Mouse (Mus musculus) spleen, embryonic (tissue): ENCODE data around the gene Pigl.
"Not testable (repeated sequence)": the region's sequence is repeated elsewhere in the genome, so short reads cannot be mapped to it uniquely, and the experiment has no call there.

Source experiments
- CTCF ChIA-PET: fragments of 350-600 bp; sonication (Branson Sonifier 250); formaldehyde crosslinking; loops from one replicate; lab custom pipeline; 2022; lab: Charles Lee

Pigl gene

DNA sequence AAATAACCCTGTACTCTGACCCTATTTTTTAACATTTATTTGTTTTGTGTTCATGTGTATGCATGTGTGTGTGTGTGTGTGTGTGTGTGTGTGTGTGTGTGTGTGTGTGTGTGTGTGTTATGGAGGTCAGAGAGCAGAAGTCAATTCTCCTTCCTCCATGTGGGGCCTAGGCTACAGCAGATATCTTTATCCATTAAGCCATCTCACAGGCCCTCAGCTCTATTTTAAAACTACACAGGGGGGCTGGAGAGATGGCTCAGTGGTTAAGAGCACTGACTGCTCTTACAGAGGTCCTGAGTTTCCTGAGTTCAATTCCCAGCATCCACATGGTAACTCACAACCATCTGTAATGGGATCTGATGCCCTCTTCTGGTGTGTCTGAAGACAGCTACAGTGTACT lies 9.0 kb downstream of the Pigl start:
- CTCF ChIA-PET: interaction anchor here (0.6 kb wide), 1 partner anchor 12 kb away, joined by 3 read pairs; no protein-coding TSS in a partner anchor

DNA sequence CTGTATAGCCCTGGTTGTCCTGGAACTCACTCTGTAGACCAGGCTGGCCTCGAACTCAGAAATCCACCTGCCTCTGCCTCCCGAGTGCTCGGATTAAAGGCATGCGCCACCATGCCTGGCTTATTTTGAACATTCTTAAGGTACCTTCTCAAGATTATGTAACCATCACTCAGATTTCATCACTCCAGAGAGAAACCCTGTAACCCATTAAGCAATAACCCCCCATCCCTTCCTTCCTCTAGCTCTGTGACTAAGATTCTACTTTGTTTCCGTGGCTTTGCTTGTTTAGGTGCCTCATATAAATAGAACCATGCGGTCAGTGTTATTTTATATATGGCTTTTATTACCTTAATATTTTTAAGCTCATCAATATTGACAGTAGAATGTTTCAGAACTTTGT lies 12.2 kb downstream of the Pigl start:
- CTCF ChIA-PET: no interaction called here

DNA sequence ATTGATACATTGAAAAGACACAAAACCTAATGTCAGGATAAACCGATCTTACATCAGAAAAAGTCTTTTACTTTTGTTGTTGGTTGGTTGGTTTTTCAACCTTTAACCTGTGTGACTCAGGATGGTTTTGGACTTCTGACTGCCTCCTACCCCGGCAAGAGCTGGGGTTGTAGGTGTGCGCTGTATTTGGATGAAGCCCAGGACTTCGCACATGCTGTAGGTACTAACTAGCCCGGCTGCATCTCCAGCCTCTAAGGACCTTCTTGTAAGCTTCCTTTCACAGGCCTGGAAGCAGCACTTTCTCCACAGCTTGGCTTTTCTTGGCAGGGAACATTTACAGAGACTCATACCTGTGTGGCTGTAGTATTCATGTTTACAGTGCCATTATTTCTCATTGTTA lies 15.3 kb downstream of the Pigl start:
- CTCF ChIA-PET: no interaction called here

DNA sequence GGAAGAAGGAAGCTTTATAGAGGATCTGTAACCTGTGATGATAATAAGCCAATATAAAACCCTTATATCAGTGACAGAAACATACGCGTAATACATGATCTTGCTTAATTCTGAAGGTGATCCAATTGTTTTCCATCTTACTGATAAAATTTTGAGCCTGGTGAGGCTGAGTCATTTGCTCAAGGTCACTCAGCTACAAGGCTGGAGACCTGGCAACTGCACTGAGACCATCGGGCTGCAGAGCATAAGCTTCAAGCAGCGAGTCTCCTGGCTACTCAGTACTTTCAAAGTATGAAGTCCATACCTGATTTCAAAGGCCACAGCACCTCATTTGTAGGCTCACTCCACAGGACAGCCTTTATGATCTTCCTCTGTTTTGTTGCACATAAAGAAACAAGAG lies 17.9 kb downstream of the Pigl start:
- CTCF ChIA-PET: no interaction called here

DNA sequence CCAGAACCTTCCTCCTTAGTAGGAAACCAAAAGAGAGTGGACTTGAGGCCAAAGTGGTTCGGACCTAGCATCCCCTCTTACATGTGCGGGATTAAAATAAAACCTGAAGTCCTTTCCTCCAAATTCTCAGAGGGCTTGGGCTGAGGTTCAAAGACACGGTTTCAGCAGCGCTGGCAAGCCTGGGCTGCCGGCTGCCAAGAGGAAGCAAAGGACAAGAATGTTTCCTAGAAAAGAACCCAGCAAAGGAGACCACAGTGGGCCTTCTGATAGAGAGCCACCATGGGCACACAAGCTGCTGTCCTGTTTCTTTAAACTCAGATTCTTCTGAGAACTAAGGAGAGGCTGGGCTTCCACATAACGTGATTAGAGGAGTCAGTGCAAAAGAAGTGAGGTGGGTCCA lies 20.7 kb downstream of the Pigl start:
- CTCF ChIA-PET: no interaction called here

DNA sequence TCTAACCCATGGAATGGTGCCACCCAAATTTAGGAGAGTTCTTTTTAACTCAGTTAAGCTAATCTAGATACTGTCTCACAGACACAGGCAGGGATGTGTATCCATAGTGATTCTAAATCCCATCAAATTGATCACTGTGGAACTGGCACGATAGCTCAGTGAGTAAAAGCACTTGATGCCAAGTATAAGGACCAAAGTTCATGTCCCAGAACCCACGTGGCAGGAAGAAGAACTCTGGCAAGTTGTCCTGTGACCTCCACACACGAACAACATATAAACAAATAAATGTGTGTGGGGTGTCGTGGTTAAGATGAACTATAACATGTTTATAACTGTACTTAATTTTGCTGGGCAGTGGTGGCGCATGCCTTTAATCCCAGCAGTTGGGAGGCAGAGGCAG lies 21.3 kb downstream of the Pigl start:
- CTCF ChIA-PET: no interaction called here

DNA sequence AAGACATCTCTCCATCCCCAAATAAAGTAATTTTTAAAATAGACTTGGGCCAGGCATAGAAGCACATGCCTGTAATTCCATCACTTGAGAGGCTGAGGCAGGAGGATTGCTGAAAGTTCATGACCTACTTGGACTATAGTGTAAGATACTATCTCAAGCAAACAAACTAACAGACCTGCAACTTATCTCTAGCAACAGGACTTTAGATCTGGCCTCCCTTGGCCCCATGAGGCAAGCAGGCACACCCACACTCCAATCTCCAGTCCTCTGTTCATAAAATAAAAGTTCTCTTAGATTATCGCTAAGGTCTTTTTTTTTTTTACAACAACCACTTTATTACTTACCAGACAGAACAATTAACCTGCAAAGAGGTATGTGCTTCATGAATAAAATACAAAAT lies 28.7 kb downstream of the Pigl start:
- CTCF ChIA-PET: no interaction called here

DNA sequence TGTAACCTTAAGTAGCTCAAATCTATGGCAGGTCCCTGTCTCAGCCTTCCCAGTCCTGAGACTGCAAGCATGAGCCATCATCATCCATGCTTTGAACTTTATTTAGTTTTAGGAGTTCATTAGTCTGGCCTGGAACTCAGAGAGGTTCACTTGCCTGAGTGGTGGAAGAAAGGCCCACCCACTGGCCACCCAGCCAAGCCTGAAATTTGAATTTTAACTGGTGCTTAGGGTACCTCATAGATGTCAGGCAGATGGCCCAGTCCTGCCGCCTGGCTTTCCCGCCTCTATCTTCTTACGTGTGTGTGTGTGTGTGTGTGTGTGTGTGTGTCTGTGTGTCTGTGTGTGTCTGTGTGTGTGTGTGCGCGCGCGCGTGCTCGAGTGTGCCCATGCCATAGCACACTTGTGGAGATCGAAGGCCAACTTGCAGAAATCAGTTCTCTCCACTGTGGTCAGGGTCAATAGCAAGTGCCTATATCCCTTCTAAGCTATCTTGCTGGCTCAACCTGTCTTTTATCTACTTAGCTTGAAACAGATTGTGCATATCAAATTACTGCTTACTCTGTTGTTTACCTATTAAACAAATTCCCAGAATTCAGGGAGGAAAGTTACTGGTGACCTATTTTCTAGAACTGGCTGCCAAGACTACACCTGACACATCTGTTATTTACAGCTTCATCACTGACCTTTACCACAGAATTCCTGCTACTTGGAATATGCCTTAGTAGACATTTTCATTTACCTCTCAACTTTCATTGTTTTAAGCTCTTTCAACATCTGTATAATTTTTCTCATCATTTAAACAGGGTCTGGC lies 29.5 kb downstream of the Pigl start:
- CTCF ChIA-PET: interaction anchor here (0.7 kb wide), 1 partner anchor 103 kb away, joined by 3 read pairs; no protein-coding TSS in a partner anchor

DNA sequence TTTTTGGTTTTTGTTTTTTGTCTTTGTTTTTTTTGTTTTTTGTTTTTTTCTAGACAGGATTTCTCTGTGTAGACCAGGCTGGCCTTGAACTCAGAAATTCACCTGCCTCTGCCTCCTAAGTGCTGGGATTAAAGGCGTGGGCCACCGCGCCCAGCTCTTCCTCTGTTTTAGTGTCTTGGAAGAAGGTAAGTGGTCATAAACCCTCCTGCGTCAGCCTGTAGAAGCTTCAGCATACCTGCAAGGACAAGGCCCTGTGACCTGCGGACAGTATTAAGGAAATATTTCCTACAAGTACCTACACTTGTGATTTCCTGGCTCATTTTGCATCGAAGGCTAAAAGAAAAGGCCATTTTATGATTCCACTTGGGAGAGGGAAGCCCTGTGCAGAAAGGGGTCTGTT lies 35.4 kb downstream of the Pigl start:
- CTCF ChIA-PET: no interaction called here

DNA sequence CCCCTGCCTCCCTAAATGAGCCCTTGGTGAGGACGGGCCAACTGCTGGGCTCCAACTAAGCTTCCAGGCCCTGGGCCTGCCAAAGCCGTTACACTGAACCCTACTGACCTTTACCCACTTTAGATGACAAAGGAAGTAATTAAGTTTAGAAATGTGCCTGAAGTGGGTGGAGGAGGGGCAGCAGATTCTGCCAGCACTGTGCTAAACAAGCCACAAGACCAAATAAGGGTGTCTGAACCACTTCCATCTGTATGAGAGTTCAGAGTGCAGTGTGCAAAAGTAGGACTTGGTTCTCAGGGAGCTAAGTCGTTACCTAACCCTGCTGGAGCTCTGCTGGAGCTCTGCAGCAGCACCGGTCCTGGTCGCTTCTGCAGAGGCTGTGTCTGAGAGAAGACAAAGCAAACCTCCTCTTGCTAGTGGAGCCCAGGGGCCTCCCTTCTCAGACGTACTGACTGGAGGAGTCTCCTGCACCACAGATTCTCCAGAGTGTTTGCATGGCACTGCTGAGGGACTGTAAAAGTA lies 36.6 kb downstream of the Pigl start:
- CTCF ChIA-PET: interaction anchor here (0.6 kb wide), 1 partner anchor 28 kb away, joined by 4 read pairs; no protein-coding TSS in a partner anchor

DNA sequence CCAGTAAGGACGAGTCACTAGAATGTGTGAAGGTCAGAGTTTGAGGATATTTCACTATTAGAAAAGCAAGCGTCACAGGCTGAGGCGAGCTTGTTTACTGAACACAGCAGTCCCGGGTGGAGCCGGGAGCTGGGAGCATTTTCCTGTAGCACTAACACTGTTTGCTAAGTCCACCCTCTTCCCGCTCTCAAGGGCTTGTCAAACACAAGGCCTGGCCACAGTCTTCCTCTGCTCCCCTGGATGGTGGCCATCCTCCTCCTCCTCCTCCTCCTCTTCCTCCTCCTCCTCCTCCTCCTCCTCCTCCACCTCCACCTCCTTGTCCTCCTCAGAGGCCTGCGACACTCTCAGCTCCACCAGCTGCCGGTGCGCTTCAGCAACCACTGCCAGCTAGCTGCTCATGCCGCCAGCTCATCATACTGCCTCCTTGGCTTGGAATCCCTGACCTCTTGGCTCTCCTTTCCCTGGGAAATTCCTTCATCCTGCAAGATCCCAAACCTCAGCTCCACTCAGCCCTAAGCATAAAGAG lies 37.1 kb downstream of the Pigl start:
- CTCF ChIA-PET: interaction anchor here (0.6 kb wide), 1 partner anchor 28 kb away, joined by 4 read pairs; no protein-coding TSS in a partner anchor

DNA sequence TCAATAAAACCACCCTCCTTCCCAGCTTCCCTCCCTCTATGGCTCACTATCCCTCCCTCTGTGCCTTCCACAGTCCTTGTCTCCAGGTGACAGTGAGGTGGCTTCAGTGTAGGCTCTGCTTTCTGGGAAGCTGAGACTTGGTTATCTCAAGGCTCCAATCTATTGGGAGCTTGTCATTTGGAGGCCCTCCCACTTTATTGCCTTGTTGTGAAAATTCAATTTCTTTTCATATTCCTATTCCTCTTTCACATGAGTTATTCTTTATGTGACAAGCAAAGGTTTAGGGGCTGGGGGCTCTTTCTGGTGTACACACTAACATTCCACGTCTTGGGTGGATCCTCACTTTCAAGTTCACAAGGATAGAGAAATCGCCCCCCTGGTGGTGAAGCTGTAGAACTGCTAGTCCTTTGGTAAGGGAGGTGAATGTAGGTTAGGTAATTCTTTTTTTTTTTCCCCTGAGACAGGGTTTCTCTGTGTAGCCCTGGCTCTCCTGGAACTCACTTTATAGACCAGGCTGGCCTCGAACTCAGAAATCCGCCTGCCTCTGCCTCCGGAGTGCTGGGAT lies 38.0 kb downstream of the Pigl start:
- CTCF ChIA-PET: interaction anchor here (0.9 kb wide), 1 partner anchor 23 kb away, joined by 3 read pairs; no protein-coding TSS in a partner anchor

DNA sequence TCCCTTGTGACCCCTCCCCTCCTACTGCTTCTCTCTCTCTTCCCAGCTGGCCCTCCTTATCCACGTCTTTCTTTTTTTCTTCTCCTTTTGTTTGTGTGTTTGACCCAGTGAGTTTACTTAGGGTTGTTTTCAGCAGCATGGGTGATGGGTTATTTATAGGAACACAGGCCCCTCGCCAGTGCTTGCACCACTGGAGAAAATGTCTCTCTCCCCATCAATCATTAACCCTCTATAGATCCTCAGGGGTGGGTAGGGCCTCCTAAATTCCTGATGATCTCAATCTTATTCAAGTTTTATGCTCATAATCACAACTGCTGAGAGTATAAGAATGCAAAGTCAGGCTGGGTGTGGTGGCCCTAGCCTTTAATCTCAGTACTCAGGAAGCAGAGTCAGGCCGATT lies 38.9 kb downstream of the Pigl start:
- CTCF ChIA-PET: no interaction called here

DNA sequence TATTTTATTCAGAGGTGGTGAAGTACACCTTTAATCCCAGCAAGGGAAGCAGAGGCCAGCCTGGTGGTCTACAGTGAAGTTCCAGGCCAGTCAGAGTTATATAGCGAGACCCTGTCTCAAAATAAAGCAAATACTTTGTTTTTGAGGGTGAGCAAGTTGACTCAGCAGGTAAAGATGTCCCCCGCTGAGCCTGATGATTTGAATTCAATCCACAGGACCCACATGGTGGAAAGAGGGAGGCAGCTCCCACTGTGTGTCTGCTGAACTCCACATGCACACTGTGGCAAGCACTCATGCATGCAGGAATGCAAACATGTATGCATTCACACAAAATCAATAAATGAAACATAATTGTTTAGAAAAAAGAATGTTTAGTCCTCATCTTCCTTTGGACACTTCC lies 40.5 kb downstream of the Pigl start:
- CTCF ChIA-PET: no interaction called here

DNA sequence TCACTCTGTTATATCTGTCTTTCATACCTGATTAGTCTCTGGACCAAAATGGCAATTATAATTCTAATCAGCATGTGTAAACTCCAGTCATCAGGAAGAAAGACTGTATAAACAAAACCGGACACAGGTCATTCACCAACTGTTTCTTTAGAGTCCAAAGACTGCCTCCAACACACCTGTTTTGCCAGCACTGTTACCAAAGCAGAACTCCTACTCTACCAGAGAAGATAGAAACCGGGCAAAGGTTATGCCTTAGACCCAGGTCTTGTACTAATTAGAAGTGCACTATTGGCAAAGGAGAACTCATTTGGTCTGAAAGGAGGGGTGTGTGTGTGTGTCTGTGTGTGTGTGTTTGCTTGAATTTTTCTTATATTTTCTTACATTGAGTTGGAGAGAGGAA lies 42.3 kb downstream of the Pigl start:
- CTCF ChIA-PET: no interaction called here

DNA sequence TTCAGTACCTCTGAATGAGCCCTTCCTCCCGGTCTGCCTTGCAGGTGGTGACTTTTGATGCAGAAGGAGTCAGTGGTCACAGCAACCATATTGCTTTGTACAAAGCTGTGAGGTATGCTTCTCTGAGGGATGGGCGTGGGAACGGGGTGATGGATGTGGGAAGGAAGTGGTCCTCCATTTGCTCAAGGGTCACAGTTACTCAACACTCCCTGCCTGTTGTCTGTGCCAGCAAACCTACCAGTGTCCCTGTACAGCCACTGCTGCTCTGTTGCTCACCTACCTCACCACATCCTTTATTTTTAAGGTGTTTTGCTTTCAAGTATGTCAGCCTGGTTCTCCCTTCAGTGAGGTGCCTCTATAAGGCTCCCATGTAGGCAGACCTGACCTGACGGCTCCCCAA lies 49.4 kb downstream of the Pigl start:
- CTCF ChIA-PET: interaction anchor here (0.6 kb wide), 1 partner anchor 46 kb away, joined by 3 read pairs; no protein-coding TSS in a partner anchor

DNA sequence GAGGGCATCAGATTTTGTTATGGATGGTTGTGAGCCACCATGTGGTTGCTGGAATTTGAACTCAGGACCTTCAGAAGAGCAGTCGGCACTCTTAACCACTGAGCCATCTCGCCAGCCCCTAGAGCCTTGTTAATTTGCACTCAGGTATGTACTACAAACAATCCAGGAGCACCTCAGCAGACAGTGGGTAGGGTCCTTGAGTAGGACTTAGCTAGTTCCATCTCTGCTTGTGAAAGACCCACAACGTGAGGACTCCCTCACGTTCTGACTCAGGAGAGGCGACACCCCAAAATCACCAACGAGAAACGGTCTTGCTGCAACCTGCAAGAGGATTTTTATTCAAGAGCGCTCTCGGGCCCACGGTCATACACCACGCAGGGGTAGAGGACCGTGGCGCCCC lies 50.1 kb downstream of the Pigl start:
- CTCF ChIA-PET: interaction anchor here (0.6 kb wide), 1 partner anchor 45 kb away, joined by 3 read pairs; no protein-coding TSS in a partner anchor

DNA sequence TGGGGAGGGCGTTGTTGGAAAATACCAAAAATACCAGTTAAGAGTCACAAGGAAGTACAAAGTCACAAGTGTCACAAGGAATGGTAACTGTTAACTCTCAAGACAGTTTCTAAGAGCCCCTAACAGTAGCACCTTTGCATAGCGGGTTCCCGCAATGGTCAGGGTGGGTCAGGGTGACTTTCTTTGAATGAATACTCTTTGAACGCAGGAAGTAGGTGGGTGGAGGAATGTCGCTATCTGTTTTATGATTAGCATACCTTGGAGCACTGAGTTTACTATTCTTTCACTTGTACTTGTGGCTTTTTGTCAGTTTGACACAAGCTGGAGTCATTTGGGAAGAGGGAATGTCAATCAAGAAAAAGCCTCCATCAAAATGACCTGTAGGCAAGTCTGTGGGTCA lies 50.6 kb downstream of the Pigl start:
- CTCF ChIA-PET: not testable (repeated sequence)

DNA sequence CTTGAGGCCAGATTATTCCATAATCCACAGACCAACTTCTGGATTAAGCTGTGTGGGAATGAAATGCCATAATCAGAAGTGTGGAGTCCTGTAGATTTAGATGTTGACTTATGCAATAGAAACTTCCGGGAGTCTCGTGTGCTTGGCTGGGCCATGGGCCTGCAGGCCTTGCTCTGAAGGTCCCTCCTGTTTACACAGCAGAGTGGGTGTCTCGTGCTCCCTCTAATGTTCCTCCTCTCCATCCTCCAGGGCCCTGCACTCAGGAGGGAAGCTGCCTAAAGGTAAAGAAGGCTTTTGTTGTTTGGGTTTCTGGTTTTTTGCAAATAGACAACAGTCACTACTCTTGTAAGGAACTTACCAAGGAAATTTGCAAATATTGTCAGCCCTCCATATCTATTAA lies 51.3 kb downstream of the Pigl start:
- CTCF ChIA-PET: no interaction called here

DNA sequence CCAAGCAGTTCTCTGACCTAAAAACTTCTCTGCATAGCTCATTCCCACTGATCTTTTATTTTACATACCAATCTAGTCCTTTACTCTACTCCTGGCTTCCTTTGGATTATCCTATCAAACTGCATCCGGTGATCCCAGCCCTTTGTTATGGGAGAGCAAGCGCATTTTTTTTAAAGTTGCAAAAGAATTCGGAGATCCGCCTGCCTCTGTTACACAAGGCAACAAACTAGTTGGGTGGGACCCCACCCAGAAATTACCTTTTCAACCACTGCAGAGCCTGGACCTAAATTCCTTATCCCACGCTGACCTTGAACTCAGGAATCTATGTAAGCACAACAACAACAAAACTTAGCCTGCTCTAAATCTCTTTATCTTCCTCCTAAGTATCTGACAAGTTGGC lies 52.7 kb downstream of the Pigl start:
- CTCF ChIA-PET: no interaction called here

DNA sequence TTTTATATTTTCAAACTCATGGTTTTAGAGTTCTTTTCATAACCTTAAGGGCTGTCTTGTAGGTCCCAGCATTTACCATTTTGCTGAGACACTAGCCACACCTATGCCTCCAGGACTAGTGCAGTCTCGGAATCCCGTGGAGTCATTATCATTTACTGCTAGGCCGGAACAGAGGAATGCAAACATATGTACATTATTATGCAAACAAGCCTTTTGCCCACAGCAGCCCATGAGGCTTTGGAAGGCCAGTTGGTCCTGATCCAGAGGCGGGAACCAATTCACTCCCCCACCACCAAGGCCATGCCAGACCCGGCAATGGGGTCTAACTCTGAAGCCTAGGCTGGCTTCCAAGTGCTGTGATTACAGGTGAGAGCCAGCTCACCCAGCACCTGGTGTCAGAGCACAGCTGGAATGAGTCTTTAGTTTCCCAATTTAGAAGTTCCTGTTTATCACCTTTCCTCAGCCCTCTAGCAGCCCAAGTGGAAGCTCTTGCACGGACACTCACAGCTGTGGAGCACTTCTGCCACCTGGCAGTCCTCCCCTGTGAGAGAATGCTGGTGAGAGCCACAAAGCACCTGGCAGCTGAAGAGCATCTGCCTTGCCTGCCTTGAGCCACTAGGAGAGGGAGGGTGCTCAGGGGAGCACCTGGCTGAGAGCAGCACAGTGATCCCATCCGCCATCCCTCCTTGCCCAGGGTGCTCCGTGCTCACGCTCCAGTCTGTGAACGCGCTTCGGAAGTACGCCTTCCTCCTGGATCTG lies 53.4 kb downstream of the Pigl start:
- CTCF ChIA-PET: no interaction called here
